Mouse (Mus musculus): Measurements from ENCODE around the gene Gm20388. TPM values are rescaled to one million over a fixed set of nuclear protein-coding genes. Genes with fewer than 3 reads are reported as not detected.

Gene Gm20388
- polyA plus RNA-seq, 1 experiment: 0.36 TPM

GRCm38 (mm10) chr8:121126694-121127093 lies 1216.1 kb downstream of the Gm20388 start:
- Histone ChIP-seq H3K27me3 (ENCODE audit: control insufficient read depth) (peaks cover 95% of the 10 kb centered on the region), H3K36me3 (ENCODE audit: control insufficient read depth) (no peaks in the 10 kb centered on the region), H3K4me1 (ENCODE audit: control insufficient read depth) (no peaks in the 10 kb centered on the region), H3K4me3 (replicated peaks) (no peak overlapping the region), H3K9me3 (ENCODE audit: control insufficient read depth, low read length) (no peaks in the 10 kb centered on the region)
- no peak for TF ChIP-seq TAL1 (IDR thresholded peaks at IDR 0.05; ENCODE audit: low read length)
- no peak for TF ChIP-seq GATA1 (IDR thresholded peaks at IDR 0.05; ENCODE audit: low read length)

GRCm38 (mm10) chr8:121127291-121127701 lies 1216.7 kb downstream of the Gm20388 start:
- H3K4me1 ChIP-seq (ENCODE audit: control insufficient read depth): no peaks in the 10 kb centered on the region
- no peak overlapping the region for H3K4me3 ChIP-seq (replicated peaks)
- no peaks in the 10 kb centered on the region for H3K9me3 ChIP-seq (ENCODE audit: control insufficient read depth, low read length)
- H3K27me3 ChIP-seq (ENCODE audit: control insufficient read depth): peaks cover 90% of the 10 kb centered on the region
- H3K36me3 ChIP-seq (ENCODE audit: control insufficient read depth): no peaks in the 10 kb centered on the region
- TF ChIP-seq GATA1 (IDR thresholded peaks at IDR 0.05; ENCODE audit: low read length) (no peak), TAL1 (IDR thresholded peaks at IDR 0.05; ENCODE audit: low read length) (no peak)

GRCm38 (mm10) chr8:121127756-121128375 lies 1217.2 kb downstream of the Gm20388 start, which contains the start of gene Foxl1:
Gene Foxl1 (plus strand): TSS chr8:121127940.
- no peak within 1 kb of the TSS for H3K4me3 ChIP-seq (replicated peaks)
- TF ChIP-seq TAL1 (IDR thresholded peaks at IDR 0.05; ENCODE audit: low read length) (no peak), GATA1 (IDR thresholded peaks at IDR 0.05; ENCODE audit: low read length) (no peak)
- H3K36me3 ChIP-seq (ENCODE audit: control insufficient read depth): no peaks in the 10 kb centered on the region
- H3K9me3 ChIP-seq (ENCODE audit: control insufficient read depth, low read length): no peaks in the 10 kb centered on the region
- H3K27me3 ChIP-seq (ENCODE audit: control insufficient read depth): peaks cover 85% of the 10 kb centered on the region
- H3K4me1 ChIP-seq (ENCODE audit: control insufficient read depth): no peaks in the 10 kb centered on the region

- Histone ChIP-seq H3K27me3 (ENCODE audit: control insufficient read depth) (peaks cover 77% of the 10 kb centered on the region), H3K9me3 (ENCODE audit: control insufficient read depth, low read length) (no peaks in the 10 kb centered on the region), H3K4me3 (replicated peaks) (no peak overlapping the region), H3K4me1 (ENCODE audit: control insufficient read depth) (no peaks in the 10 kb centered on the region), H3K36me3 (ENCODE audit: control insufficient read depth) (no peaks in the 10 kb centered on the region)
- TF ChIP-seq GATA1 (IDR thresholded peaks at IDR 0.05; ENCODE audit: low read length): no peak
- TF ChIP-seq TAL1 (IDR thresholded peaks at IDR 0.05; ENCODE audit: low read length): no peak
Measured at GRCm38 (mm10) chr8:121128531-121129264, 1218.1 kb downstream of the Gm20388 start.

- H3K27me3 ChIP-seq (ENCODE audit: control insufficient read depth): peaks cover 71% of the 10 kb centered on the region
Measured at GRCm38 (mm10) chr8:121129265-121129940, 1218.8 kb downstream of the Gm20388 start.

GRCm38 (mm10) chr8:121130522-121130921 lies 1219.9 kb downstream of the Gm20388 start:
- no peaks in the 10 kb centered on the region for H3K4me1 ChIP-seq (ENCODE audit: control insufficient read depth)
- no peak for TF ChIP-seq TAL1 (IDR thresholded peaks at IDR 0.05; ENCODE audit: low read length)
- peaks cover 60% of the 10 kb centered on the region for H3K27me3 ChIP-seq (ENCODE audit: control insufficient read depth)
- H3K36me3 ChIP-seq (ENCODE audit: control insufficient read depth): no peaks in the 10 kb centered on the region
- no peaks in the 10 kb centered on the region for H3K9me3 ChIP-seq (ENCODE audit: control insufficient read depth, low read length)
- H3K4me3 ChIP-seq (replicated peaks): no peak overlapping the region

More at GRCm38 (mm10) chr8:121129265-121129940, 1218.8 kb downstream of the Gm20388 start:
- TF ChIP-seq TAL1 (IDR thresholded peaks at IDR 0.05; ENCODE audit: low read length) (no peak), GATA1 (IDR thresholded peaks at IDR 0.05; ENCODE audit: low read length) (no peak)
- H3K36me3 ChIP-seq (ENCODE audit: control insufficient read depth): no peaks in the 10 kb centered on the region
- no peaks in the 10 kb centered on the region for H3K9me3 ChIP-seq (ENCODE audit: control insufficient read depth, low read length)
- no peak overlapping the region for H3K4me3 ChIP-seq (replicated peaks)
- H3K4me1 ChIP-seq (ENCODE audit: control insufficient read depth): no peaks in the 10 kb centered on the region

GRCm38 (mm10) chr8:121132961-121133513 lies 1222.4 kb downstream of the Gm20388 start:
- TF ChIP-seq GATA1 (IDR thresholded peaks at IDR 0.05; ENCODE audit: low read length) (no peak), TAL1 (IDR thresholded peaks at IDR 0.05; ENCODE audit: low read length) (no peak)
- peaks cover 13% of the 10 kb centered on the region for H3K9me3 ChIP-seq (ENCODE audit: control insufficient read depth, low read length)
- no peak overlapping the region for H3K4me3 ChIP-seq (replicated peaks)
- peaks cover 35% of the 10 kb centered on the region for H3K27me3 ChIP-seq (ENCODE audit: control insufficient read depth)
- H3K4me1 ChIP-seq (ENCODE audit: control insufficient read depth): no peaks in the 10 kb centered on the region
- H3K36me3 ChIP-seq (ENCODE audit: control insufficient read depth): no peaks in the 10 kb centered on the region

GRCm38 (mm10) chr8:121134102-121134501 lies 1223.5 kb downstream of the Gm20388 start:
- TF ChIP-seq GATA1 (IDR thresholded peaks at IDR 0.05; ENCODE audit: low read length): no peak
- TF ChIP-seq TAL1 (IDR thresholded peaks at IDR 0.05; ENCODE audit: low read length): no peak
- Histone ChIP-seq H3K4me3 (replicated peaks) (no peak overlapping the region), H3K4me1 (ENCODE audit: control insufficient read depth) (no peaks in the 10 kb centered on the region), H3K27me3 (ENCODE audit: control insufficient read depth) (peaks cover 24% of the 10 kb centered on the region), H3K36me3 (ENCODE audit: control insufficient read depth) (no peaks in the 10 kb centered on the region), H3K9me3 (ENCODE audit: control insufficient read depth, low read length) (peaks cover 19% of the 10 kb centered on the region)

- H3K9me3 ChIP-seq (ENCODE audit: control insufficient read depth, low read length): peaks cover 19% of the 10 kb centered on the region
Measured at GRCm38 (mm10) chr8:121134512-121134911, 1223.9 kb downstream of the Gm20388 start.

More at GRCm38 (mm10) chr8:121134512-121134911, 1223.9 kb downstream of the Gm20388 start:
- Histone ChIP-seq H3K36me3 (ENCODE audit: control insufficient read depth) (no peaks in the 10 kb centered on the region), H3K4me1 (ENCODE audit: control insufficient read depth) (no peaks in the 10 kb centered on the region), H3K4me3 (replicated peaks) (no peak overlapping the region), H3K27me3 (ENCODE audit: control insufficient read depth) (peaks cover 20% of the 10 kb centered on the region)
- TF ChIP-seq GATA1 (IDR thresholded peaks at IDR 0.05; ENCODE audit: low read length) (no peak), TAL1 (IDR thresholded peaks at IDR 0.05; ENCODE audit: low read length) (no peak)

Measured in erythroblast, embryonic 14.5 days (primary cell).